Mouse (Mus musculus) neural tube, embryonic 11.5 days (tissue): Measurements from ENCODE around the gene Nxn. TPM values are rescaled to one million over a fixed set of nuclear protein-coding genes. Genes with fewer than 3 reads are reported as not detected.

Source experiments
- ATAC-seq: fragments of 200-750 bp; cut with Nextera tagmentation; 2 replicates; pipeline ENCODE4 v1.8.0; 2017; ENCODE audit warnings: moderate number of reproducible peaks, mild to moderate bottlenecking, moderate TSS enrichment, moderate library complexity; ENCODE audit not compliant: insufficient read depth, low FRiP score, low TSS enrichment
- DNase-seq: peaks from one replicate; pipeline ENCODE4 v3.0.0-alpha.2; 2015; ENCODE audit warnings: low spot score
- H3K27ac ChIP-seq: fragments of 300-500 bp; sonication (generic); 2 replicates; pipeline ENCODE4 v1.5.1; 2014; ENCODE audit warnings: low read depth, mild to moderate bottlenecking, low read length
- H3K27me3 ChIP-seq: fragments of 300-500 bp; sonication (generic); 2 replicates; pipeline ENCODE4 v1.6.1; 2014; ENCODE audit warnings: mild to moderate bottlenecking, low read length, mixed read lengths; ENCODE audit not compliant: control insufficient read depth, insufficient read depth
- H3K36me3 ChIP-seq: fragments of 300-500 bp; sonication (generic); 2 replicates; pipeline ENCODE4 v1.6.1; 2014; ENCODE audit warnings: mild to moderate bottlenecking, low read length, moderate library complexity, mixed read lengths; ENCODE audit not compliant: control insufficient read depth, insufficient read depth
- H3K4me1 ChIP-seq: fragments of 300-500 bp; sonication (generic); 2 replicates; pipeline ENCODE4 v1.6.1; 2014; ENCODE audit warnings: low read length, mixed read lengths; ENCODE audit not compliant: control insufficient read depth, insufficient read depth
- H3K4me2 ChIP-seq: fragments of 300-500 bp; sonication (generic); 2 replicates; pipeline ENCODE4 v1.6.1; 2014; ENCODE audit warnings: low read depth, mild to moderate bottlenecking, moderate library complexity
- H3K4me3 ChIP-seq: fragments of 300-500 bp; sonication (generic); 2 replicates; pipeline ENCODE4 v1.5.1; 2014; ENCODE audit warnings: low read depth, low read length
- H3K9ac ChIP-seq: fragments of 300-500 bp; sonication (generic); 2 replicates; pipeline ENCODE4 v1.6.1; 2014; ENCODE audit warnings: mild to moderate bottlenecking, low read length
- H3K9me3 ChIP-seq: fragments of 300-500 bp; sonication (generic); 2 replicates; pipeline ENCODE4 v1.6.1; 2016; ENCODE audit warnings: low read length; ENCODE audit not compliant: control insufficient read depth
- WGBS: fragments of 180-500 bp; shearing (Covaris S2); extraction: QIAGEN DNeasy Blood & Tissue Kit; methylation state at CpG from one replicate; pipeline ENCODE4 v1.1.7; 2014; 5-methylcytosine and 5-hydroxymethylcytosine counted together
- polyA plus RNA-seq: library from polyadenylated mRNA; unstranded; fragments of >200 nt; fragmentation: Nextera tagmentation; extraction: Ambion mirVana; gene quantifications from 2 replicates; pipeline ENCODE4 v1.2.1, GENCODE M21; 2014

Nxn gene
- polyA plus RNA-seq, 1 experiment from 2014 or later, result 57.7 TPM

DNA sequence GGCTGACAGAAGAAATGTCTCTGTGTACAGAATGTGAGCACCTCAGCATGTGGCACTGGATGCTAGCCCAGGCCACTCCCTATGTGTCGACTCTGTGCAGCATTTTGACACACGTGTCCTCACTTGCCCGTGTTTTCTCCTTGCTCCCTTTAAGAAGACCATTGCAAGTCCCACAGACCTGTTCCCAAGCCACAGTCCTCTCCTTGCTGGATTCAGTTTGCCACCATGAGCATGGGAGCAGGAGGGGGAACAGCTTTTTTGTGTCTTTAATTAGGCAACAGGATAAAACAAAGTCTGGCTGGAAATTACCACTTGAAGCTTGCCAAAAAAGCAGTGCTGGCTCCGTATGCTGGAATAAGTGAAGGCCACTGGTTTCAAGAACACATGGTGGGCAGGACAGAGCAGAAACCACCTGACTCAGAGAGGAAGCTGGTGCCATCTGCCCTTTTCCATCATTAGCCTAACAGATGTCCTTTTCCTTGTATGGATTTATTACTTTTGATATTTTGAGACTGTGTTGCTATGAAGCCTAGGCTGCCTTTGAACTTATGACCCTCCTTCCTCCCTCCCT is 143.4 kb downstream of the Nxn start:
- WGBS, result 66% methylated on average over 4 of the region's 4 CpGs
- peaks cover 19% of the 10 kb centered on the region for H3K4me1 ChIP-seq
- no peak overlapping the region; the same call in 1 of the 2 replicates for H3K27ac ChIP-seq
- no peak overlapping the region for H3K4me2 ChIP-seq
- DNase-seq (no peak), ATAC-seq (no peak)
- H3K27me3 ChIP-seq, result no peaks in the 10 kb centered on the region
- no peaks in the 10 kb centered on the region for H3K9me3 ChIP-seq
- no peaks in the 10 kb centered on the region for H3K36me3 ChIP-seq
- no peak overlapping the region for H3K9ac ChIP-seq
- H3K4me3 ChIP-seq, result no peak overlapping the region

DNA sequence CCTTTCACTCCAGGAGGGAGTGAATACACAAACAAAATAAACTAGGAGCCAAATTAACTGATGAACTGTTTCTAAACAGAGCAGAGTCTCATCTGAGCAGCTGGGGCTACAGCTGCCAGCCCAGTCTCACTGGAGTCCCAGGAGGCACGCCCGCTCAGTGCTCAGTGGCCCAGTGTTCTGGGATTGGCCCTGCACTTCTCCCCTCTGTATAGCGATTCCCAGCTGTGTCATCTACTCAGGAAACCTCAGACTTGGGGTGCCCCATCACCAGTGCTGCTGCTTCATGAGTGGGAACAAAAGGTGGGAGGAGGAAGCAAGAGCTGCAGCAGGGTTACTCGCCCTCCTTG is 145.0 kb downstream of the Nxn start:
- H3K9ac ChIP-seq, result peak overlapping the region; percentile 33; the same call in 1 of the 2 replicates
- no peak overlapping the region for H3K27ac ChIP-seq
- 71% methylated on average over 4 of the region's 4 CpGs for WGBS
- no peak for DNase-seq
- no peaks in the 10 kb centered on the region; the same call in 1 of the 2 replicates for H3K36me3 ChIP-seq
- no peak overlapping the region for H3K4me3 ChIP-seq
- H3K4me1 ChIP-seq, result peaks cover 13% of the 10 kb centered on the region
- ATAC-seq, result no peak; the same call in 1 of the 2 replicates
- H3K9me3 ChIP-seq, result no peaks in the 10 kb centered on the region
- H3K27me3 ChIP-seq, result no peaks in the 10 kb centered on the region
- H3K4me2 ChIP-seq, result no peak overlapping the region

DNA sequence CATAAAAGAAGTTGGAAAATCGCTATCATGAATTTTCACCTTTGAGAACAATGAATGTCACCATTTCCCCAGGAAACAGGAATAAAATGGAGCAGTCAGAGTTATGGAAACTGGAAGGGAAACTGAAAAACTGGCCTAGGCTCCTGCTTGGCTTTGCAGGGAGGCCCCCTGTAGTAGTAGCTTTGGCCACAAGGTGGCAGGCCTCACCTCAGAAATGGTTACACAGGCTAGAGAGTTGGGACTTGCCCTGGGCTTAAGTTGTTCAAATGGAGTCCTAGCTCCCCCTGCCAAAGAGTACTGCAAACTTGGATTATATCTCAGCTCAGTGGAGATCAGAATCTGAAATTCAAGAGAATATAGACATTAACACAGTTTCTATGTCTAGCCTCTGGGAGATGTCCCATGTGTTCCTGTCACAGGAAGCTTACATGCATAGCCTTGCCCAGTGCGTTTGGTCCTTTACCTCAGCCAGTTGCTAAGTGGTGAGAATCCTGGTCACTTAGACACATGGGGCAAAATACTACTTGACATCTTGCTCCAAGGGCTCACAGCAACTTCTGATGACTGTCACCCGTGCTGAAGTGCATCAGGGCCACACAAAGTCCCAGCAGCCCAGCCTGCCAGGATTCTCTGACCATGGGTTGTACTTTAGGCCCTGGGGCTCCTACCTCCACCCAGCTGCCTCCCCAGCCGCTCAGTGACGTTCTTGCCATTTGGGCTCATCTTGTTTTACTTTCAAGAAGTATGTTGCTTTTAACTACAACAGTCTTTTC is 145.6 kb downstream of the Nxn start:
- 47% methylated on average over 5 of the region's 5 CpGs for WGBS
- peak; percentile 88 for DNase-seq
- Histone ChIP-seq H3K4me3 (no peak overlapping the region), H3K4me1 (peaks cover 13% of the 10 kb centered on the region), H3K4me2 (no peak overlapping the region), H3K27me3 (no peaks in the 10 kb centered on the region), H3K36me3 (no peaks in the 10 kb centered on the region; the same call in 1 of the 2 replicates), H3K27ac (0 out of 2 replicates have a peak overlapping the region, but pooled peaks have one; percentile 17), H3K9ac (no peak overlapping the region), H3K9me3 (no peaks in the 10 kb centered on the region)
- ATAC-seq, result peak; percentile 65; the same call in 1 of the 2 replicates

DNA sequence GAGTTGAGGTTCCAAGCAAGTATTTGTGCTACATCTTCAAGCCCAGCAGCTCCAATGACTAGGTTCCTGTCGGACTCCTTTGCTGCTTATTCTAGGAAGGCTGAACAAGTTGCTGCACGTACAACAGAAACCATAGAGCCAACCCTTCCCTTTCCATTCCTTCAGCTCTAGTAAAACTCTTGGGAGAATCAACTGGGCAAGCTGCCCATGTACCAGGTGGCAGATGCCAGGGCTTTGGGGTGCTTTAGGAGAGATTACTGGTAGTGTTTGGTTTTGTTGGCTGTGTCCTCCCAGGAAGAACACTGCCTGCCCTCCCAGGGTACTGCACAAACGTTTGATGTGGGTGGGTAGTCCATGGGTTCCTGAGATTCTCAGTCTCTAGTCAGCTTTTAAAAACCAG is 146.9 kb downstream of the Nxn start:
- Histone ChIP-seq H3K9ac (no peak overlapping the region), H3K27me3 (no peaks in the 10 kb centered on the region), H3K4me3 (no peak overlapping the region), H3K9me3 (no peaks in the 10 kb centered on the region), H3K36me3 (no peaks in the 10 kb centered on the region; the same call in 1 of the 2 replicates), H3K27ac (no peak overlapping the region), H3K4me1 (peaks cover 11% of the 10 kb centered on the region; the same call in 1 of the 2 replicates), H3K4me2 (no peak overlapping the region)
- no peak for ATAC-seq
- WGBS, result 66% methylated on average over 3 of the region's 3 CpGs
- DNase-seq, result no peak

DNA sequence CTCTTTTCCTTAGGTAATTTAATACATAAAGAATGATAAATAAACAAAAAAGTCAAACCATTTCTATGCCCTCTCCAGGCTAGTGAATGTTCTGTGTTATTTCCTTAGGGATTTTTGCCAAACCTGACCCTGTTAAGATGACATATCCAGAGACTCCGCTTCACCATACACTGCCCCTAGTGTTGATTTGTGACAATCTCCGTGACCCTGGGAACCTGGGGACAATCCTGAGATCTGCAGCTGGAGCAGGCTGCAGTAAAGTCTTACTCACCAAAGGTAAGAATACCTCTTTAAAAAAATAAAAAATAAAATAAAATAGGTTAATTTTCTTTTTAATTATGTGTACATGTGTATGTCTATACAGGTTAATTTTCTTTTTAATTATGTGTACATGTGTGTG is 151.7 kb downstream of the Nxn start:
- H3K27ac ChIP-seq, result no peak overlapping the region
- H3K4me3 ChIP-seq, result no peak overlapping the region
- WGBS, result 60% methylated on average over 2 of the region's 2 CpGs
- no peak overlapping the region for H3K4me2 ChIP-seq
- H3K4me1 ChIP-seq, result peaks cover 10% of the 10 kb centered on the region
- no peak overlapping the region for H3K9ac ChIP-seq
- ATAC-seq (no peak), DNase-seq (no peak)
- no peaks in the 10 kb centered on the region for H3K9me3 ChIP-seq
- no peaks in the 10 kb centered on the region for H3K27me3 ChIP-seq
- no peaks in the 10 kb centered on the region; the same call in 1 of the 2 replicates for H3K36me3 ChIP-seq

DNA sequence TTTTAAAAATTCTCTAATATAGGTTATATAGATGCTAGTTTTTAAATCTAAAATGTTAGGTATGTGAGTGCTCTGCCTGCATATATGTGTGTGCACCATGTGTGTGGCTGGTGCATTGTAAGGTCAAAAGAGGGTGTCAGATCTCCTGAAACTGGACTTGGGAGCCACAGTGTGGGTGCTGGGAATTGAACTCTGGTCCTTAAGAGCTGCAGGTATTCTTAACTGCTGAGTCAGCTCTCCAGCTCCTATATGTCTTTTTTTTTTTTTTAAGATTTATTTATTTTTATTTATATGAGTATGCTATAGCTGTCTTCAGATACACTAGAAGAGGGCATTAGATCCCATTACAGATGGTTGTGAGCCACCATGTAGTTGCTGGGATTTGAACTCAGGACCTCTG is 152.5 kb downstream of the Nxn start:
- DNase-seq, result no peak
- Histone ChIP-seq H3K27me3 (no peaks in the 10 kb centered on the region), H3K9me3 (no peaks in the 10 kb centered on the region), H3K9ac (no peak overlapping the region), H3K36me3 (no peaks in the 10 kb centered on the region; the same call in 1 of the 2 replicates), H3K4me2 (no peak overlapping the region), H3K4me3 (no peak overlapping the region), H3K4me1 (peaks cover 10% of the 10 kb centered on the region), H3K27ac (no peak overlapping the region)
- ATAC-seq, result no peak

DNA sequence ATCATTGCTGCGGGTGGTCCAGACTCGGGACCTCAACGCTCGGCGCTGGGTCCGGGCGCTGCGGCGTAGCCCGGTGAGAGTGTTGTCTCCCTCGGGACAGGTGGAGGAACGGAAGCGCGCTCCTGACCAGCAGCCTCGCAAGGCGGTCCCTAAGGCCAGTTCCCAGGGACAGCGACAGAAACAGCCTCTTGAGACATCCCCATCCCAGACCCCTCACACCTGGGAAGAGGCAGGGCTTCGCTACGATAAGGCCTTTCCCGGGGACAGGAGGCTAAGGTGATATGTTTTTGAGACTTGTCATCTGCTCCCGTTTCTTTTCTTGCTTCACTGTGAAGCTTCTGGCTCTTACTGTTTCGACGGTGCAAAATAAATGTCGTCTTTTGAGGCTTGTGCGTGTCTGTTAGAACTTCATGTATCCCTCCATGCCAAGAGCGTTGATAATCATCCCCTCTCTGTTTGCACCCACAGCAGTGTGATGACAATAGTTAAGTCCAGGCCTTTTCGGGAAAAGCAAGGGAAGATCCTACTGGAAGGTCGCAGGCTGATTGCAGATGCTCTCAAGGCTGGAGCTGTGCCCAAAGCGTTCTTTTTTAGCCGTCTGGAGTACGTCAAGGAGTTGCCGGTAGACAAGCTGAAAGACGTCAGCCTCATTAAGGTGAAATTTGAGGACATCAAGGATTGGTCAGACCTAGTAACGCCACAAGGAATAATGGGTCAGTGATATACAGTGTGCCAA is 155.0 kb downstream of the Nxn start:
- ATAC-seq (peak; percentile 31; the same call in 1 of the 2 replicates), DNase-seq (no peak)
- peaks cover 10% of the 10 kb centered on the region for H3K4me1 ChIP-seq
- H3K27ac ChIP-seq, result no peak overlapping the region
- no peaks in the 10 kb centered on the region for H3K9me3 ChIP-seq
- no peaks in the 10 kb centered on the region for H3K27me3 ChIP-seq
- 5% methylated on average over 34 of the region's 34 CpGs for WGBS
- H3K9ac ChIP-seq, result peak overlapping the region; percentile 76
- no peaks in the 10 kb centered on the region for H3K36me3 ChIP-seq
- peak overlapping the region; percentile 76 for H3K4me3 ChIP-seq
- peak overlapping the region; percentile 91 for H3K4me2 ChIP-seq

DNA sequence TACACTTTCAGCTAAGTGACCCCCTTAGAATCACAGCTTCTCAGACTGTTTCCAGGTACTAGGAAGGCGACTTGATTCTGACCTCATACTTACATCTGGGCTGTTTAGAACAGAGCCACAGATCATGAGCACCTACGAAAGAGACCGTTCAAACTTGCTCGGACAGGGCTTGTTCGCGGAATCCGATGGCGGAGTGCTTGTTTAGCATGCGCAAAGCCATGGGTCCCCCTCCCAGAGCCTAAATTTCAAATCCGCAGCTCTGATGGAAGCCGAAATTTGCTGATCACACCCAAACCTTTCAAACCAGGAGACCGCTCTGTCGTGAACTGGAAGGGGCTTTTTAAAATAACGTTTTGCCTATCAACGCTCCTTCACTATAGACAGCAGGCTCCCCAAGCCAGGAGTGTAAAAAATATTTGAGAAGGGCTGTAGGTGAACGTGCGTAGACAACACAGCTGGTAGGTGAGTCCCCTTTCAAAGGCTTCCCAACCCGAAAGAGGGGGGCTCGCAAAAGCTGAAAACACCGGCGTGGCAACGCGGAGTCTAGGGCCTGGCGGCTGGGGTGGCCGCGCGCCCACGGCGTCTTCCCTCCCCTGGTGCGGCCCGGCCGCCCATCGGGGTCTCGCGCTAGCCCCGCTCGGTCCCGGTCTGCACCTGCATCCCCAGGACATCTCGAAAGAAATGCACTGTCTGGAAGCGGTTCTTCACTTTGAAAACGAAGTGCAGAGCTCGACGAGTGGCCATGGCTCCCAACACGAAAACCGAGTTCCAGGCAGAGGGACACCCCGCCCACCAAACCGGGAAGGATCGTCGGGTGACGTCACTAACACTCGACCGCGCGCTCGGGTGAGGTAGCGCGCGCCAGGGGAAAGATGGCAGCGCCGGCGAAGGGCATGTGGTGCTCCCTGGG is 155.8 kb downstream of the Nxn start, which contains the start of the genes Mrm3 and Glod4:
TSS of gene Mrm3 (plus strand) at position 815 of the 910 bp plus-strand sequence.
TSS of gene Glod4 (minus strand) at position 825 of the 910 bp plus-strand sequence.
- H3K4me1 ChIP-seq, result peaks cover 10% of the 10 kb centered on the region
- no peaks in the 10 kb centered on the region for H3K9me3 ChIP-seq
- WGBS, result under 1% methylated on average over 61 of the region's 61 CpGs
- H3K4me2 ChIP-seq, result peak within 1 kb of the TSS; percentile 91
- no peaks in the 10 kb centered on the region; the same call in 1 of the 2 replicates for H3K36me3 ChIP-seq
- ATAC-seq (peak; percentile 74), DNase-seq (peak; percentile 95)
- H3K9ac ChIP-seq, result peak within 1 kb of the TSS; percentile 76
- no peak within 1 kb of the TSS for H3K27ac ChIP-seq
- H3K4me3 ChIP-seq, result peak within 1 kb of the TSS; percentile 76
- no peaks in the 10 kb centered on the region for H3K27me3 ChIP-seq
